13 mouse cellular contexts compared by ENCODE assay signal in the genomic region with DNA sequence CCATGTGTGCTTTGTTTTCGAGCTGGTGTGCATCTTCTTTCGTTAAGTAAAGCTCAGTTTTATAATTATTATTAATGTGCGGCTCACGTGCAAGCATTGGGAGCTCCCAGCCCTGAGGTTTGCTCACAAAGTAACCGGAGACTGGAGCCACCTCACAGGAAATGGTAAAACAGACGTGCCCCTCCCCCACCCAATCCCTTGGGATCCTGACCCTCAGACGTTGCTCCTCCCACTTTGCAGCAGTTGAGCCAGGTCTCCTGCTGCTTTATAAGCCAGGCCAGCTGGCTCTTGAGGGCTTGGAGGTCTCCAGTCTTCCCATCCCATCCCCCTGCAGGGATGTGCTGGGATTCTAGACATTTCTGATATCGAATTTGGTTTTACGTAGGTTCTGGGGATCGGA.
A peak's percentile ranks its signal among the peaks of the same experiment; 100 is the strongest.
DNase-seq lines count a peak whose midpoint lies in the region; ATAC-seq and TF ChIP-seq lines count a peak whose summit lies in the region.
"Had no signal": no experiment of that assay in that cellular context is flagged by ENCODE, and none has a peak within 500 bp of the region (broad histone marks: within the 10 kb centered on the region; RNA-seq: fewer than 3 reads in every experiment).

No protein-coding gene starts in this region.

- TF ChIP-seq CTCF in gastrocnemius, adult 2 months (IDR thresholded peaks at IDR 0.05): no peak

- no peak overlapping the region for H3K9ac ChIP-seq in forebrain, embryonic 12.5 days
- no peak overlapping the region for H3K9ac ChIP-seq in midbrain, embryonic 16.5 days (ENCODE audit: low read depth, low read length)
- no peak overlapping the region for H3K9ac ChIP-seq in embryonic facial prominence, embryonic 11.5 days (replicated peaks; ENCODE audit: low read length)
- H3K9ac ChIP-seq in neural tube, embryonic 11.5 days (ENCODE audit: low read length): no peak overlapping the region
- H3K9ac ChIP-seq: kidney, embryonic 15.5 days; neural tube, embryonic 12.5 days had no signal

- DNase-seq in forebrain, embryonic 10.5 days (ENCODE audit: extremely low spot score, low spot score): no peak
- DNase-seq in midbrain, embryonic 10.5 days (ENCODE audit: low spot score): peak; percentile 43
- DNase-seq in embryonic facial prominence, embryonic 11.5 days (ENCODE audit: low spot score): peak; percentile 55
- peak; percentile 52 for DNase-seq in neural tube, embryonic 11.5 days (ENCODE audit: low spot score)
- DNase-seq in urinary bladder, adult 18-20 months (ENCODE audit: low spot score in 2 of 2): no peak
- DNase-seq in gastrocnemius, adult 2 months: no peak
- DNase-seq: heart, adult 2 months; lung, adult 2 months had no signal

- H3K27ac ChIP-seq in forebrain, embryonic 10.5 days: peak overlapping the region; percentile 51
- no peak overlapping the region for H3K27ac ChIP-seq in forebrain, embryonic 12.5 days
- peak overlapping the region; percentile 52 for H3K27ac ChIP-seq in midbrain, embryonic 10.5 days (replicated peaks)
- no peak overlapping the region for H3K27ac ChIP-seq in midbrain, embryonic 16.5 days (ENCODE audit: low read length)
- H3K27ac ChIP-seq in embryonic facial prominence, embryonic 11.5 days (replicated peaks; ENCODE audit: low read depth, low read length): no peak overlapping the region
- H3K27ac ChIP-seq in neural tube, embryonic 11.5 days (ENCODE audit: low read depth, low read length): no peak overlapping the region
- H3K27ac ChIP-seq in gastrocnemius, adult 2 months: no peak overlapping the region
- H3K27ac ChIP-seq: heart, adult 2 months; kidney, embryonic 15.5 days; neural tube, embryonic 12.5 days had no signal

- H3K27me3 ChIP-seq in forebrain, embryonic 10.5 days (ENCODE audit: poor library complexity, severe bottlenecking): no peaks in the 10 kb centered on the region
- peaks cover 17% of the 10 kb centered on the region; the same call in 1 of the 2 replicates for H3K27me3 ChIP-seq in forebrain, embryonic 12.5 days
- H3K27me3 ChIP-seq in midbrain, embryonic 10.5 days (ENCODE audit: low read depth, poor library complexity, severe bottlenecking): no peaks in the 10 kb centered on the region
- H3K27me3 ChIP-seq in midbrain, embryonic 16.5 days (ENCODE audit: control insufficient read depth, insufficient read depth, low read depth, low read length): no peaks in the 10 kb centered on the region; the same call in 1 of the 2 replicates
- H3K27me3 ChIP-seq in embryonic facial prominence, embryonic 11.5 days (ENCODE audit: control insufficient read depth, insufficient read depth, low read length): no peaks in the 10 kb centered on the region
- H3K27me3 ChIP-seq in neural tube, embryonic 11.5 days (ENCODE audit: control insufficient read depth, insufficient read depth, low read length): no peaks in the 10 kb centered on the region
- H3K27me3 ChIP-seq: kidney, embryonic 15.5 days; neural tube, embryonic 12.5 days had no signal

- no peaks in the 10 kb centered on the region for H3K36me3 ChIP-seq in forebrain, embryonic 10.5 days (replicated peaks)
- no peaks in the 10 kb centered on the region for H3K36me3 ChIP-seq in forebrain, embryonic 12.5 days (replicated peaks)
- H3K36me3 ChIP-seq in midbrain, embryonic 10.5 days: no peaks in the 10 kb centered on the region
- no peaks in the 10 kb centered on the region for H3K36me3 ChIP-seq in midbrain, embryonic 16.5 days (ENCODE audit: control insufficient read depth, insufficient read depth, low read length)
- no peaks in the 10 kb centered on the region for H3K36me3 ChIP-seq in embryonic facial prominence, embryonic 11.5 days (replicated peaks; ENCODE audit: control insufficient read depth, insufficient read depth, low read depth, low read length)
- H3K36me3 ChIP-seq in neural tube, embryonic 11.5 days (ENCODE audit: control insufficient read depth, insufficient read depth, low read length): no peaks in the 10 kb centered on the region
- H3K36me3 ChIP-seq: G1E; kidney, embryonic 15.5 days; neural tube, embryonic 12.5 days had no signal

- no peaks in the 10 kb centered on the region for H3K9me3 ChIP-seq in forebrain, embryonic 10.5 days
- no peaks in the 10 kb centered on the region for H3K9me3 ChIP-seq in forebrain, embryonic 12.5 days
- H3K9me3 ChIP-seq in midbrain, embryonic 10.5 days (replicated peaks): no peaks in the 10 kb centered on the region
- H3K9me3 ChIP-seq in midbrain, embryonic 16.5 days (replicated peaks; ENCODE audit: control insufficient read depth, low read length, poor library complexity, severe bottlenecking): no peaks in the 10 kb centered on the region
- H3K9me3 ChIP-seq in embryonic facial prominence, embryonic 11.5 days (replicated peaks; ENCODE audit: control insufficient read depth, low read length): no peaks in the 10 kb centered on the region
- no peaks in the 10 kb centered on the region for H3K9me3 ChIP-seq in neural tube, embryonic 11.5 days (ENCODE audit: control insufficient read depth, low read length)
- H3K9me3 ChIP-seq: kidney, embryonic 15.5 days; neural tube, embryonic 12.5 days had no signal

- no peak for ATAC-seq in forebrain, embryonic 12.5 days (ENCODE audit: low FRiP score)
- no peak for ATAC-seq in midbrain, embryonic 16.5 days
- no peak for ATAC-seq in embryonic facial prominence, embryonic 11.5 days (replicated peaks; ENCODE audit: insufficient number of reproducible peaks, low FRiP score, low TSS enrichment, low read depth)
- no peak for ATAC-seq in neural tube, embryonic 11.5 days (ENCODE audit: insufficient read depth, low FRiP score, low TSS enrichment)

- peaks cover 56% of the 10 kb centered on the region for H3K4me1 ChIP-seq in forebrain, embryonic 10.5 days
- H3K4me1 ChIP-seq in forebrain, embryonic 12.5 days: peaks cover 33% of the 10 kb centered on the region
- peaks cover 30% of the 10 kb centered on the region for H3K4me1 ChIP-seq in midbrain, embryonic 10.5 days
- peaks cover 4% of the 10 kb centered on the region; the same call in 1 of the 2 replicates for H3K4me1 ChIP-seq in midbrain, embryonic 16.5 days (ENCODE audit: control insufficient read depth, insufficient read depth, low read length)
- H3K4me1 ChIP-seq in embryonic facial prominence, embryonic 11.5 days (ENCODE audit: control insufficient read depth, insufficient read depth, low read length): peaks cover 10% of the 10 kb centered on the region; the same call in 1 of the 2 replicates
- H3K4me1 ChIP-seq in neural tube, embryonic 11.5 days (ENCODE audit: control insufficient read depth, insufficient read depth, low read length): peaks cover 5% of the 10 kb centered on the region; the same call in 1 of the 2 replicates

- H3K4me3 ChIP-seq in forebrain, embryonic 10.5 days: no peak overlapping the region
- no peak overlapping the region for H3K4me3 ChIP-seq in forebrain, embryonic 12.5 days (replicated peaks)
- H3K4me3 ChIP-seq in midbrain, embryonic 10.5 days: no peak overlapping the region
- no peak overlapping the region for H3K4me3 ChIP-seq in midbrain, embryonic 16.5 days (ENCODE audit: low read depth, low read length)
- H3K4me3 ChIP-seq in embryonic facial prominence, embryonic 11.5 days (ENCODE audit: low read depth, low read length): no peak overlapping the region
- H3K4me3 ChIP-seq in neural tube, embryonic 11.5 days (ENCODE audit: low read depth, low read length): no peak overlapping the region
- H3K4me3 ChIP-seq in gastrocnemius, adult 2 months: no peak overlapping the region
- H3K4me3 ChIP-seq: heart, adult 2 months; kidney, embryonic 15.5 days; neural tube, embryonic 12.5 days had no signal

- H3K4me2 ChIP-seq in forebrain, embryonic 12.5 days: no peak overlapping the region
- no peak overlapping the region for H3K4me2 ChIP-seq in midbrain, embryonic 16.5 days (ENCODE audit: low read length)
- H3K4me2 ChIP-seq in embryonic facial prominence, embryonic 11.5 days (ENCODE audit: low read depth, low read length): no peak overlapping the region
- no peak overlapping the region for H3K4me2 ChIP-seq in neural tube, embryonic 11.5 days (ENCODE audit: low read depth)
- H3K4me2 ChIP-seq: kidney, embryonic 15.5 days; neural tube, embryonic 12.5 days had no signal

- intact Hi-C loops in gastrocnemius, adult 2 months (cut with DNase I): loop anchor here (10.0 kb wide), 1 partner anchor 251 kb away; no protein-coding TSS in a partner anchor

- 58% methylated on average over 10 of the region's 10 CpGs for WGBS in forebrain, embryonic 10.5 days
- WGBS in forebrain, embryonic 12.5 days: 63% methylated on average over 10 of the region's 10 CpGs
- 58% methylated on average over 10 of the region's 10 CpGs for WGBS in midbrain, embryonic 10.5 days
- 53% methylated on average over 10 of the region's 10 CpGs for WGBS in midbrain, embryonic 16.5 days
- WGBS in embryonic facial prominence, embryonic 11.5 days: 52% methylated on average over 10 of the region's 10 CpGs
- WGBS in neural tube, embryonic 11.5 days: 44% methylated on average over 10 of the region's 10 CpGs

Comparison
In these comparisons a context has a peak if more than half of its experiments do, and no peak if none do; other contexts are left out.
1. H3K27ac ChIP-seq: peak in forebrain, embryonic 10.5 days (single experiment) and midbrain, embryonic 10.5 days (single experiment); none in forebrain, embryonic 12.5 days (single experiment), midbrain, embryonic 16.5 days (single experiment), embryonic facial prominence, embryonic 11.5 days (single experiment), neural tube, embryonic 11.5 days (single experiment) and gastrocnemius, adult 2 months (single experiment).
2. DNase-seq: peak in midbrain, embryonic 10.5 days (single experiment), embryonic facial prominence, embryonic 11.5 days (single experiment) and neural tube, embryonic 11.5 days (single experiment); none in forebrain, embryonic 10.5 days (single experiment), urinary bladder, adult 18-20 months (0 of 2) and gastrocnemius, adult 2 months (single experiment).